Mouse (Mus musculus): ENCODE measurements around the gene Mdga1. TPM values are rescaled to one million over a fixed set of nuclear protein-coding genes. Genes with fewer than 3 reads are reported as not detected.

The Mdga1 gene
- polyA plus RNA-seq, 1 experiment = 8.0 TPM

DNA sequence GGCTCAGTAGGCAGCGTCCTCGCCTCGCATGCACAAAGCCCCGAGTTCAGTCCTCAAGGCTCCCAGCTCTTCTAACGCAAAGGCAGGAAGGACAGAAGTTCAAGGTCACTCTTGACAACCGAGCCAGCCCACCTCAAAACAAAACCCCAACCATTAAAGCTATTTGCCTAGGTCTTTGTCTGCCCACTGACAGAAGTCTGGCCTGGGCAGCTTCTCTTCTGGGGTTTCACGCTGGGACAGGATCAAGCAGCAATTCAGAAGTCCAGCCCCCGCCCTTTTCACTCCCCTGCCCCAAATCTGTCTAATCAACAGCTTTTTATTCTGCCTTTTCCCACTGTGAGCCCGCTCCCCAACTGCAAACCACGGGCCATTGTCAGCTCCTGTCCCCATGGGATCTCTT, 89.6 kb downstream of the Mdga1 start:
- Histone ChIP-seq H3K4me1 (ENCODE audit: control insufficient read depth, insufficient read depth, low read length) (no peaks in the 10 kb centered on the region; the same call in 1 of the 2 replicates), H3K4me3 (replicated peaks; ENCODE audit: insufficient read depth, low read depth, low read length) (no peak overlapping the region), H3K27me3 (ENCODE audit: control insufficient read depth, insufficient read depth, low read length) (no peaks in the 10 kb centered on the region), H3K27ac (ENCODE audit: insufficient read depth, low read length) (no peak overlapping the region)
- TF ChIP-seq CTCF (IDR thresholded peaks at IDR 0.05; ENCODE audit: borderline replicate concordance, insufficient read depth, low read depth, low read length) = no peak
- no peak for TF ChIP-seq POLR2A (IDR thresholded peaks at IDR 0.05; ENCODE audit: borderline replicate concordance, insufficient read depth, low read length)
- WGBS = 72% methylated on average over 10 of the region's 10 CpGs
- no peak for DNase-seq

DNA sequence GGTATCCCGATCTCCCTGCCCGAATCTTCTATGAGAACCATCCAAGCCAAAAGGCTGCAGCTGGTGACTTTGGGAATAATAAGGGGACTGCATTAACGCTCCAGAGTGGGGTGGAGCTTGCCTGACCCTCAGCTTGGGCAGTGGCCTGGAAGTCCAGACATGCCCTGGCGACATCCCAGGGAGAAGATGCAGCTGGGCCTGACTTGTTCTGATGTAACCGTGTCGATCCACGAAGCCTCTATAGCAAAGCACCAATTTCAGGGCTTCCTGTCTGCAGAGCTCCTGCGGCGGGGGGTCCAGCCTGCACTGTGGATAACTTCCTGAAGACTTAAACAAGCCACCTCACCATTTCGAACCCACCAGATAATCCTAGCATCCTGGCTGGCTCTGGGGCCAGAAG, 90.9 kb downstream of the Mdga1 start:
- TF ChIP-seq CTCF (IDR thresholded peaks at IDR 0.05; ENCODE audit: borderline replicate concordance, insufficient read depth, low read depth, low read length) (no peak), POLR2A (IDR thresholded peaks at IDR 0.05; ENCODE audit: borderline replicate concordance, insufficient read depth, low read length) (no peak)
- Histone ChIP-seq H3K4me1 (ENCODE audit: control insufficient read depth, insufficient read depth, low read length) (peaks cover 7% of the 10 kb centered on the region), H3K27me3 (ENCODE audit: control insufficient read depth, insufficient read depth, low read length) (no peaks in the 10 kb centered on the region), H3K27ac (ENCODE audit: insufficient read depth, low read length) (no peak overlapping the region), H3K4me3 (replicated peaks; ENCODE audit: insufficient read depth, low read depth, low read length) (no peak overlapping the region)
- 60% methylated on average over 10 of the region's 10 CpGs for WGBS
- no peak for DNase-seq

DNA sequence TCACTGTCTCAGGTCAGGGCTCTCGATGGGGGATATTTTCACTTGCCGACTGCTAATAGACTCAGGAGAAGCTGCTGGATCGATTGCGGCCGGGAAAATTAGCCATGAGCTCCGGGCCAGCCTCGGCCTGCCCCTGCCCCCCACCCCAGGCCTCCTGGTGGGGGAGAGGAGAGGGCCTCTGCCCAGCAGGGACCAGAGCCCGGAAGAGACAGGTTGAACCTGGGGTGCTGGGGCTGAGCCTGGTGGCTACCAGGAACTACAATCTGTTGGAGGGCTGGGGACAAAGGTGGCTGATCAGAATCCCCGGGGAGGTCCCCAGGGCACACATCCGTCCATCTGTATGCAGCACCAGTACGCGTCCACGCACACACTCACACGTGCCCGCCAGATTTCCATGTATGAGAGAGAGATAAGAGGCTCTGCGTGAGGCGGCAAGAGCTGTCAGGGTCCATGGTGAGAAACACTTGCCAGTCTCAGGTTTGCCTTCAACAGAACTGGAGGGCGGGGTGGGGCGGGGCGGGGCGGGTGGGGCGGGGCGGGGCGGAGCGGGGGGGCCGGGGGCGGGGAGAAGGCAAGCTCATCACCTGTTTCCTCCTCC, 95.7 kb downstream of the Mdga1 start:
- TF ChIP-seq CTCF (IDR thresholded peaks at IDR 0.05; ENCODE audit: borderline replicate concordance, insufficient read depth, low read depth, low read length) = no peak
- TF ChIP-seq POLR2A (IDR thresholded peaks at IDR 0.05; ENCODE audit: borderline replicate concordance, insufficient read depth, low read length) = 0 out of 2 replicates have a peak, but pooled peaks have one; percentile 24
- DNase-seq = no peak
- Histone ChIP-seq H3K27me3 (ENCODE audit: control insufficient read depth, insufficient read depth, low read length) (no peaks in the 10 kb centered on the region), H3K4me1 (ENCODE audit: control insufficient read depth, insufficient read depth, low read length) (peaks cover 15% of the 10 kb centered on the region), H3K27ac (ENCODE audit: insufficient read depth, low read length) (peak overlapping the region; percentile 81), H3K4me3 (replicated peaks; ENCODE audit: insufficient read depth, low read depth, low read length) (peak overlapping the region; percentile 39)
- 7% methylated on average over 27 of the region's 27 CpGs for WGBS

DNA sequence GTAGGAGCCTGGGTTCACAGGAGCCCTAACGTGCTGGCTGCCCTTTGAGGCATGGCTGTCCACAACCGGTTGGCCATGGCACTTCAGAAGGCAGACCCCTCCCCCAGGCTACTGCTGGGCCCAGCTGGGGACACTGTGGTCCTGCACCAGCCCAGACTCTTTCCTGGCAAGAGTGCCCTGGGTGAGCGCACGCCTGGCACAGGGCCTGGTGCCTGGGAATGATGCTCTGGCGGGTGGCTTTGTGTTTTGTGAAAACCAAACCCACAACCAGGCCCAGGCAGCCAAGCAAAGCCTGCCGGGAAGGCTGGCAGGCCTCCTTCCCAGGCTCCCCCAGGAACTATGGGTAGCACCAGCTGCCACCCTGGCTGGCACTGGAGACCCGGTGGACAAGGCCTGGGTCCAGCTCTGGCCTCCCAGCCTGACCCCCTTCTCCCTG, 96.3 kb downstream of the Mdga1 start:
- H3K27me3 ChIP-seq (ENCODE audit: control insufficient read depth, insufficient read depth, low read length) = no peaks in the 10 kb centered on the region
- no peak overlapping the region for H3K4me3 ChIP-seq (replicated peaks; ENCODE audit: insufficient read depth, low read depth, low read length)
- DNase-seq = peak; percentile 87 to 89
- TF ChIP-seq POLR2A (IDR thresholded peaks at IDR 0.05; ENCODE audit: borderline replicate concordance, insufficient read depth, low read length) (no peak), CTCF (IDR thresholded peaks at IDR 0.05; ENCODE audit: borderline replicate concordance, insufficient read depth, low read depth, low read length) (no peak)
- WGBS = 8% methylated on average over 7 of the region's 7 CpGs
- H3K27ac ChIP-seq (ENCODE audit: insufficient read depth, low read length) = peak overlapping the region; percentile 81
- peaks cover 15% of the 10 kb centered on the region for H3K4me1 ChIP-seq (ENCODE audit: control insufficient read depth, insufficient read depth, low read length)

DNA sequence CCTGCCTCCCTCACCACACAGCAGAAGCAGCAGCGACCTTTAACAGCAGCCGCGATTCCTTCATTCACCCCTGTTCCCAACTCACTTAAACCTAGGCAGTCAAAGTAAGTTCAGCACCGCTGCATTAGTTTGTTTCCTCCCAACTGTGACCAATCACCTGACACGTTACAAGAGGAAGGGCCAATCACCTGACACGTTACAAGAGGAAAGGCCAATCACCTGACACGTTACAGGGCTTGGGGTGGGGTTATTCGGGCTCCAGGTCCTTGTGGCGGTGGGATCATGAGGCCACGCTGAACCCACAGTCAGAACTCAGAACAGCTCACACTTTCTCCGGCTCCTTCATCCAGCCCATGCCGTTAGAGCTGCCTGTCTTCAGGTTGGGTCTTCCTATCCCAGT, 99.6 kb downstream of the Mdga1 start:
- Histone ChIP-seq H3K4me1 (ENCODE audit: control insufficient read depth, insufficient read depth, low read length) (peaks cover 15% of the 10 kb centered on the region), H3K27me3 (ENCODE audit: control insufficient read depth, insufficient read depth, low read length) (no peaks in the 10 kb centered on the region), H3K4me3 (replicated peaks; ENCODE audit: insufficient read depth, low read depth, low read length) (no peak overlapping the region), H3K27ac (ENCODE audit: insufficient read depth, low read length) (no peak overlapping the region)
- TF ChIP-seq CTCF (IDR thresholded peaks at IDR 0.05; ENCODE audit: borderline replicate concordance, insufficient read depth, low read depth, low read length) (no peak), POLR2A (IDR thresholded peaks at IDR 0.05; ENCODE audit: borderline replicate concordance, insufficient read depth, low read length) (no peak)
- WGBS = 91% methylated on average over 12 of the region's 12 CpGs
- DNase-seq = no peak

DNA sequence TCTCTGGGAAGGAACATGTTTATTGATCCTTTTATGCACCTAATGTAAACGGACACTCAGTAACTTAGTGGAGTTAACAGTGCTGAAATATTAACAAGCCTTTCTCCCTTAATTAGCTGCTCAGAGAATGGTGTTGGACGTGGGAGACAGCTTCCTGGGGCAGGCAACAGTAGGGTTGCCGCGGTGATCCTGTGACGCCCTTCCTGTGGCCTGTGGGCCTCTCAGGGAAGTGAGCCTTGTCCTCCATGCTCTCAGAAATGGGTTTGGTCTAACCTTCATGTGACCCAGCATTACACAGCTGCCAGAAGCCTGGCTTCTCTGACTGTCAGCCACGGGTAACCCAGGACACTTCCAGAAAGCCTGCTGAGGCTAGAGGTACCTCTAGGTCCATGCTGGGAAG, 104.0 kb downstream of the Mdga1 start:
- no peak for DNase-seq
- Histone ChIP-seq H3K27me3 (ENCODE audit: control insufficient read depth, insufficient read depth, low read length) (no peaks in the 10 kb centered on the region), H3K4me3 (replicated peaks; ENCODE audit: insufficient read depth, low read depth, low read length) (no peak overlapping the region), H3K27ac (ENCODE audit: insufficient read depth, low read length) (no peak overlapping the region), H3K4me1 (ENCODE audit: control insufficient read depth, insufficient read depth, low read length) (0 out of 2 replicates have a peak, but pooled peaks cover 3% of the 10 kb centered on the region)
- 70% methylated on average over 6 of the region's 6 CpGs for WGBS
- no peak for TF ChIP-seq POLR2A (IDR thresholded peaks at IDR 0.05; ENCODE audit: borderline replicate concordance, insufficient read depth, low read length)
- TF ChIP-seq CTCF (IDR thresholded peaks at IDR 0.05; ENCODE audit: borderline replicate concordance, insufficient read depth, low read depth, low read length) = no peak

DNA sequence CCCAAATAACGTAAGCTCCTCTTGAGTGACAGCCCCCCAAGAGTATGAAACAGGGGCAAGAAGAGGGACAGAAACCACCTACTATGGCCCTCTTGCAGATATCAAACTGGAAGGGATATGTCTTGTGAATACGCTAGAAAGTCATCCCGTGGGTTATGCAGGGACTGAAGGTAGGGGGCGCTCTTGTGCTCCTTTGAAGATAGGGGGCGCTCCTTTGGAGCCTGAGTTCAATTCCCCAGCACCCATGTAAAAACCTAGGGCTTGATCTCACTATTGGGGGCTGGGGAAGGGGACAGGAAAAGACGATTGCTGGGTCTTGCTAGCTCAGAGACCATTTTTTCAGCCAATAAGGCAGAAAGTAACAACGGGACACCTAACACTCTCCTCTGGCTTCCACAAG, 105.4 kb downstream of the Mdga1 start:
- Histone ChIP-seq H3K27ac (ENCODE audit: insufficient read depth, low read length) (no peak overlapping the region), H3K4me1 (ENCODE audit: control insufficient read depth, insufficient read depth, low read length) (0 out of 2 replicates have a peak, but pooled peaks cover 3% of the 10 kb centered on the region), H3K4me3 (replicated peaks; ENCODE audit: insufficient read depth, low read depth, low read length) (no peak overlapping the region), H3K27me3 (ENCODE audit: control insufficient read depth, insufficient read depth, low read length) (no peaks in the 10 kb centered on the region)
- DNase-seq = no peak
- TF ChIP-seq POLR2A (IDR thresholded peaks at IDR 0.05; ENCODE audit: borderline replicate concordance, insufficient read depth, low read length) (no peak), CTCF (IDR thresholded peaks at IDR 0.05; ENCODE audit: borderline replicate concordance, insufficient read depth, low read depth, low read length) (no peak)
- 58% methylated on average over 7 of the region's 7 CpGs for WGBS

DNA sequence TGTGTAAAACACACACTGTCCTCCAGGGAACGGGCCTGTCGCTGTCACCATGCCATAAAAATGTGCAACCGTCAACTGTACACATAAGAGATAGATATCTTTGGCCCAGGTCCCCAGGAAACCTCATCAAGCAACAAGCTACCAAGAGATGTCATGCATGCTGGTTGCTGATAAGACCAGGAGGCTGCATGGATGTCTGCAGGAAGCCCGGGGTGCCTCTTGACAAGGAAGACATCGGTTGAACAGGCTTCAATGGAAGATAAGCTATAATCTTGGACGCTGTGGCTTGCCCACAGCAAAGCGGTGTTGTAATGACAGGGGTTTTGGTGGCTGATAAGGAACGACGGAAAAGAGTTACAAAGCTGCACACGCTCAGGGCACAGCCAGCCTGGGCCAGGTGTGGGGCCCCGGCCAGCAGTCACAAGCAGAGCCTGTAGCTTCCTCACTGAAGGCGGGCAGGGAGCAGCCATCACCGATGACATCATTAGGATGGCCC, 110.1 kb downstream of the Mdga1 start:
- no peak for DNase-seq
- no peaks in the 10 kb centered on the region for H3K27me3 ChIP-seq (ENCODE audit: control insufficient read depth, insufficient read depth, low read length)
- TF ChIP-seq POLR2A (IDR thresholded peaks at IDR 0.05; ENCODE audit: borderline replicate concordance, insufficient read depth, low read length) (no peak), CTCF (IDR thresholded peaks at IDR 0.05; ENCODE audit: borderline replicate concordance, insufficient read depth, low read depth, low read length) (no peak)
- H3K4me3 ChIP-seq (replicated peaks; ENCODE audit: insufficient read depth, low read depth, low read length) = no peak overlapping the region
- WGBS = 82% methylated on average over 13 of the region's 13 CpGs
- no peak overlapping the region for H3K27ac ChIP-seq (ENCODE audit: insufficient read depth, low read length)
- H3K4me1 ChIP-seq (ENCODE audit: control insufficient read depth, insufficient read depth, low read length) = peaks cover 8% of the 10 kb centered on the region; the same call in 1 of the 2 replicates
